Mouse (Mus musculus): ENCODE measurements around the gene 9530053A07Rik.

9530053A07Rik gene

DNA sequence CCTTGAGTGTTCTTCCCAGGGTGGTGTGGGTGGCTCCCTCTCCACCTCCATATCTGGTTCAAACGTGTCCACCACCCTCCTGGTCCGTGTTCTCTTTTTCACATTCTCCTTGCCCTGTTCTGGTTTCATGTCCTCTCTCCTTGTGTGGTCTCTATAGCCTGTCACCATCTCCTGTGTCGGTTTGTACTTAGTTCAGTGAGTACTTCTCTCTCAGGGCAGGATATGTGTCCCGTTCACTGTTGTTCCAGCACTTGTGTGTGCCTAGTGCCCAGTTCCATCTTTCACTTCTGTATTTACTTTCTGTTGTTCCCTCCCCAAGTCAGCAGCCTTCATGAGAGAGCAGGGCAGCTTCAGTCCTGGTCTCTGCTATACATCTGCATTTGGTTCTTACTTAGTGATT is 46.1 kb downstream of the 9530053A07Rik start:
- no peak for DNase-seq (ENCODE audit: low read depth)

DNA sequence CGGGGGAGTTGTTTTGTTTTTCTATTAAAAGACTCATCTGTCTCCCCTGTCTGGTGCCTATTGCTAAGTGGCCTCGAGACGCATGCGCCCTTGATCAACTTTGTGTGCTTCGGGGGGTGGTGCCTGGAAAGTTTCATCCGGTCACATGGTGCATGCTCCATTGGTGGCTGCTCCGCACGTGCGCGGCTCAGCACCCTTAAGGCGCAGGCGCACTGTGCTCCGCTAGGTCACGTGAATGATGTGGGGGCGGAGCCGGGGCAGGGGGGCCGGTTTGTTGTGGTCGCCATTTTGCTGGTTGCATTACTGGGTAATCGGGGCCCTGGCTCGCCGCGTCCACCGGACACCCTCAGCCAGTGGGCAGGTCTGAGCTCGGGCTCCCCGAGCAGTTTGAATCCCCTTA is 50.0 kb downstream of the 9530053A07Rik start, which contains the start of gene Dyrk1b:
TSS of gene Dyrk1b (plus strand) at position 242 of the 400 bp plus-strand sequence.
- peak; percentile 97 for DNase-seq (ENCODE audit: low read depth)

DNA sequence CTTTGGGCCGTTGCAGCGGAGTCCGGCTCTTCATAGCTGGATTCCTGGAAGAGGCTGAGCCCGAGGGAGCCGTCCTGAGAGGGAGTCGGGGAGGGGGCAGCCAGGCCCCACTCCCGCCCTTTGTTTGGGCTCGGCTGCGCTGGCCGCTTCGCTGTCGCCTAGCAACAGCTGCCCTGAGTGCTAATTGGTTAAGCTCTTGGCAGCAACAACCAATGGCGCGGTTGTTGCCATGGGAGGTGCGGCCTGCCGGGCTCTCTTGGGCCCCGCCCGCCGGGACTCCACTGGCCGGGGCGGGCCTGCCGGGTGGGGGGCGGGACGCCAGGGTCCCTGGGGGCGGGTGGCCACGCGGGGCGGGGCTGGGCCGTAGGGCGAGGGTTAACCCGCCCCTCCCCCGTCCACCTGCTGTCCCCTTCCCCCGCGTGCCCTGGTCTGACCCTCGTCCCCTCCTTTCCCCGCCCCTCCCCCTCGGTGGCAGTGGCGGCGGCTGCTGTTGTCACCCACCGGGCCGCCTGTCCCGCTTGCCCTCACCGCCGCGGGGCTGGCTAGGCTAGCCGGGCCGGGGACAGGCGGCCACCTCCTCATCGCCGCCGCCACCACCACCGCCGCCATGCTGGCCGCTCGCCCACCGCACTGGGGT is 50.6 kb downstream of the 9530053A07Rik start:
- peak; percentile 83 for DNase-seq (ENCODE audit: low read depth)

DNA sequence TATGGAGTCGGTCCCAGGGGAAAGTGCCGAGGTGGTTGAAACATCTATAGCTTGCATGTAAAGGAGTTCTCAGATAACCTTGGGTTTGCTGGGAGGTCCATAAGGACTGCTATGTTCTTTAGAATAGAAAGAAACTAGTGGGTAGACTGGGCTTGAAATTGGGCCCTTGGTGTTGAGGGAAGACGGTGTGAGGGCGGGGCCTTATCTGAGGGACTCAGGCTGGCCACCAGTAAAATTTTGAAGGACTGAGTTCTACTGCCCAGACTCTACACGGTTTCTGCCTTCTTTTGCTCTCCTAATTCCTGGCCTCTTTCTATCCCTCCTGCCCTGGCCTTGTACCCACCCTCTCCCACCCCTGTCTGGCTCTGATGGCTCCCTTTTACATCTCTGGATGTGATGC is 51.6 kb downstream of the 9530053A07Rik start:
- no peak for DNase-seq (ENCODE audit: low read depth)

DNA sequence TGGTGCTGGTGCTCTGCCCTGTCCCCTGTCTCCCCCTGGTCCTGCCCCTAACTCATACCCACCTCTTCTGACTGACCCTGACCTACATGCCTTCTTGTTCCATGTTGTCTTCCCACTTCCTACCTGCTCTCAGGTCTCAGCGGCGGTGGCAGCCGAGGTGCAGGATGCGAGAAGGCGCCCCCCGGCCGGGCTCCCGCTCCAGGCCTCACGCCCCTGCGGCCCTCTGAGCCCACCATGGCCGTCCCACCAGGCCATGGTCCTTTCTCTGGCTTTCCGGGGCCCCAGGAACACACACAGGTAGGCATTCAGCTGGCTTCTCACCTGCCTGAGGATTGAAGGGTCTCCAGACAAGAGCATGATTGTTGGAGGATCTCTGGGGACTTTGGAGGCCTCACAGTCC is 52.1 kb downstream of the 9530053A07Rik start:
- DNase-seq (ENCODE audit: low read depth) = no peak

DNA sequence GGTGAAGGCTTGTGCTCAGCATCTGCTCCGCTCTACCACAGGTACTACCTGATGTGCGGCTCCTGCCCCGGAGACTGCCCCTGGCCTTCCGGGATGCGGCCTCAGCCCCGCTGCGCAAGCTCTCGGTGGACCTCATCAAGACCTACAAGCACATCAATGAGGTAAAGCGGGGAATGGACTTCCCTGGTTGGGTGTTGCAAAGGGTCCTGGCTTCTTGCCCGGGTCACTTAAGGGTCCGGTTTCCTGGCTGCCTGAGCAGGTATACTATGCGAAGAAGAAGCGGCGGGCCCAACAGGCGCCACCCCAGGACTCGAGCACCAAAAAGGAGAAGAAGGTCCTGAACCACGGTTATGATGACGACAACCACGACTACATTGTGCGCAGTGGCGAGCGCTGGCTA is 53.1 kb downstream of the 9530053A07Rik start:
- DNase-seq (ENCODE audit: low read depth) = no peak

DNA sequence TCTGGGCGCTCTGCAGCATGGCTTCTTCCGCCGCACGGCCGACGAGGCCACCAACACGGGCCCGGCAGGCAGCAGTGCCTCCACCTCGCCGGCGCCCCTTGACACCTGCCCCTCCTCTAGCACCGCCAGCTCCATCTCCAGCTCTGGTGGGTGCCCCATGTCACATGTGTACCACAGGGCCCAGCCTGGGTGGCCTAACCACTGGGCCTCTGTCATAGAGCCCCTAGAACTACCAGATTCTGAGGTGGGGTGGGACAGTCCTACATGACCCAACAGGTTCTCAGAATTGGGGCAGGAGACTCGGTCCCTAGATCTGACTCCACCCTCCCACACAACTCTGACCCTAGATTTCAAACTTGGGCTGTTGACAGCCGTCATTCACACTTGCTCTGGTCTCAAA is 56.6 kb downstream of the 9530053A07Rik start:
- no peak for DNase-seq (ENCODE audit: low read depth)

DNA sequence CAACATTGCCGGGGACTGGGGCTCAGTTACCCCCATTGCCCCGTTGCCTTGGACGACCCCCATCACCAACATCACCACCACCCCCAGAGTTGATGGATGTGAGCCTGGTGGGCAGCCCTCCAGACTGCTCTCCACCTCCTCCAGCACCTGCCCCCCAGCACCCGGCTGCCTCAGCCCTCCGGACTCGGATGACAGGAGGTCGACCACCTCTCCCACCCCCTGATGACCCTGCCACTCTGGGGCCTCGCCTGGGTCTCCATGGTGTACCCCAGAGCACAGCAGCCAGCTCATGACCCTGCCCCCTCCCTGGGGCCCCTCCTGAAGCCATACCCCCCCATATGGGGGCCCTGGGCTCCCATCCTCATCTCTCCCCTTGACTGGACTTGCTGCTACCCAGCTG is 57.4 kb downstream of the 9530053A07Rik start:
- DNase-seq (ENCODE audit: low read depth) = no peak

DNA sequence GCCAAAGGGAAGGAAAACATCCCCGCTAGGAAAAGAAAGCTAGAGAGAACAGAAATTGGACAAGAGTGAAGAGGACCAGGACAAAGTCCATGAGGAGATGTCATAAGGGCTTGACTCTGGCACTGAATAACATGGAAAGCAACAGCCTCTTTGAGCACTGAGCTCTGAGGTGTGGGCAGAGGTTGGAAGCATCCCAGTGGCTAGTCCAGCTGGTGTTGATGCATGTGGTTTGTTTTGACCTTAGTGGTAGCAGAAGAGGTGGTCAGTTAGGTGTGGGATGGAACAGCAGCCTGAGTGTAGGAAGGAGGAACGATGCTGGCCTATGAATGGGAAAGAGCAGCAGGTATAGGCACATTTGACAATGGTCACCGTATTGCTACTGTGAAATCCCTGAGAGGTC is 62.2 kb downstream of the 9530053A07Rik start:
- DNase-seq (ENCODE audit: low read depth) = no peak

DNA sequence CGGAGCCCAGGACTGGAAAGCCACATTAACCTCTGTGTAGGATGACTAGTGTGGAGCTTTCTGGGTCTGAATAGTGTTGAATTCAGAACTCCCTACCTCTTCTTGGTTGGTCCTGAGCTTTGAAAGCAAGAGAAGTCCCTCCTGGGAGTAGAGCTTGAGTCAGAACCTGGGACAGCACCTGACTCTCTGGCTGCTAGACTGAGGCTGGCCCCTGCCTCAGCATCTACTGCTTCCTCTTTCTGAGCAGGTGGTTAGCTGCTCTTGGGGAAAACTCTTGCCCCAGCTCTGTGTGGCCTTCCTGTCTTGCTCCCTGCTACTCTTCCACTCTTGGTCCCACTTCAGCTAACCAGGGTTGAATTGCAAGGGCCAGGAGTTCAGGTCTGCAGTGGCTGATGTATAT is 62.6 kb downstream of the 9530053A07Rik start:
- DNase-seq (ENCODE audit: low read depth) = no peak

DNA sequence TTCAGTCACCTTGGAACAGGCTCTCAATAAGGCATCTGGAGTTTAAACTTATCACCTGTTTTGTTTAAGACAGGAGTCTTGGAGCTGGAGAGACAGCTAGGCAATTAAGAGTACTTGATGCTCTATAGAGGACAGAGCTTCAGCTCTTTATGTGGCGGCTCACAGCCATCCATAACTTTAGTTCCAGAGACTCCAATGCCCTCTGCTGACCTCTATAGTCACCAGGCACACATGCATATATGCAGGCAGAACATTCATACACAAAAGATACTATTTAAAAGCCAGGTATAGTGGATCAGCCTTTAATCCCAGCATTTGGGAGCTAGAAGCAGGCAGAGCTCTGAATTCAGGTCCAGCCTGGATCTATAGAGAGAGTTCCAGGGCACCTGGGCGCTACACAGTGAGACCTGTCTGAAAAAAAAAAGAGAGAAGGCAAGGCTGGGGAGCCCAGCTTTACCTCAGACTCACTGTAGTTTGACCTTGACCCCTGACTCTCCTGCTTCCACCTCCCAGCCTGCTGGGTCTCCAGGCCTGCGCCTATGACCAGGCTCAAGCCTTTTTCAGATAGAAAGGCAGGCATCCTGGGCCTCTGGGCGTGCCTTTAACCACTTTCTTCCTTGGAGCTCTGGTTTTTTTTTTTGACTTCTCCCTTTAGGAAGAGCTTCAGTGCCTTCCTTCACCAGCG is 66.3 kb downstream of the 9530053A07Rik start:
- no peak for DNase-seq (ENCODE audit: low read depth)

DNA sequence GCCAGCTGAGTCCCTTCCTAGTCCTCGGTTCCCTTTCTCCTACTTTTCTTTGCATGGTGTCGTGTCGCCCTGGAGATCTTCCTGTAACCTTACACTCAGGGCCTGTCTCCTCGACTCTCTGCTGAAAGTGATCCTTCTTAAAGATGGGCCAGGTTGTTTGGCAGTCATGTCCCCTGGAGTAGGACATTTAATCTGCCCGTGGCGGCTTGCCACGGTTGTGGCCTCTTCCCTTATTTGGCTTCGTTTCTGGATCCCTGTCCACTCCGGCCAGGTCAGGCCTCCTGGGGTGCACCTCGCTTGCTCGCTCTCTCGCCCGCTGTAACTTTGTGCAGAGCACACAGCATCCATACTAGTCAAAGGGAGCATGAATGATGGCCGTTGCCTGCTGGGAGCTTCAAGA is 67.3 kb downstream of the 9530053A07Rik start:
- no peak for DNase-seq (ENCODE audit: low read depth)

DNA sequence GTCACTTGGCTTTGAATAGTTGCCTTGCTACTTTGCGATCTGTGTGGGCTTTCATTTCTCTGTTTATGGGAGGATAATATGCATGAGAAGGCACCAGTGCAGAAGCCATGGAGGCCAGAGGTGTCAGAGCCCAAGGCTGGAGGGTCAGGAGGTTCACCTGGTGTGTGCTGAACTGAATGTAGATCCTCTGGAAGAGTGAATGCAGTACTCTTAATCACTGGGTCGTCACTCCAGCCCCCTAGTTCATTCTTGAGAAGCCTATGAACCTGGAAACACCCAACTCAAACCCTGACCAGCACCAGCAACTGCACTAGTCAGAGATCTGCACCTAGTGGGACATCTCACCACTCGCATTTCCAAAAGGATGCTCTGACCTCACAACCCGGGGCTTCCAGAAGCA is 69.8 kb downstream of the 9530053A07Rik start:
- DNase-seq (ENCODE audit: low read depth) = no peak

DNA sequence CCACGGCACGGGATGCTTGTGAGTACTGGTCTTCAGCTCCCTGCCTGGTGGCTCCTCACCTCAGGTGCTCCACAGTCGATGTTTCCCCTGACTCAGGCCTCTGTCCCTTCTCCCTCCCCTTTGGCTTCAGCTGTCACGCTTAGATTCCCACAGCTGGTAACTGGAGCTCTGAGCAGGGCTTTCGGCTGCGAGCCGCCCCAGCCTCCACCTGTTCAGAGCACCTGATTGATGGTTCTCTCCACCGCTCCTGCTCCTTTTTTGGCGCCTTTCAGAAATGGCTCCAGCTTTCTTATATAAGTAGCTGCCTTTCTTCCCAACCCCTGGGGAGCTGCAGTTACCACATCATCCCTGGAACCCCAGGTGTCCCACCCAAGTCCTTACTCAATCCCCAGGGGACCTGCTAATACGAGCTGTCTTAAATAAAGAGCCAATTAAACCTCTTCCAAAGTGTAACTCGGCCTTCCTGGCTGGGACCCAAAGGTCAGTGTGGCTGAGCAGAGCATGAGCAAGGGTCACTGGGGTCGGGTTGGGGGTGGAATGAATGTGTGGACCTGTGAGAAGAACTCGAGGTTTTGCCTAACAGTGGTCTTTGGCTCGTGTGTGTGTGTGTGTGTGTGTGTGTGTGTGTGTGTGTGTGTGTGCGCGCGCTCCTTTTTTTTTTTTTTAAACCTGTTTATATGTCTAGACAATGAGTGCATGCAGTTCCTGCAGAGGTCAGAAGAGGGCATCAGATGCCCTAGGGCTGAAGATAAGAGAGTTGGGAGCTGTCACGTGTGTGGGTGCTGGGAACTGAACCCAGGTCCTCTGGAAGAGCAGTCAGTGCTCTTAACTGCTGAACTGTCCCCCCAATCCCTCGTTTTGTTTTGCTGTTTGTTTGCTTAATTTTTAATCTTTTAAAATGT is 74.2 kb downstream of the 9530053A07Rik start:
- no peak for DNase-seq (ENCODE audit: low read depth)

DNA sequence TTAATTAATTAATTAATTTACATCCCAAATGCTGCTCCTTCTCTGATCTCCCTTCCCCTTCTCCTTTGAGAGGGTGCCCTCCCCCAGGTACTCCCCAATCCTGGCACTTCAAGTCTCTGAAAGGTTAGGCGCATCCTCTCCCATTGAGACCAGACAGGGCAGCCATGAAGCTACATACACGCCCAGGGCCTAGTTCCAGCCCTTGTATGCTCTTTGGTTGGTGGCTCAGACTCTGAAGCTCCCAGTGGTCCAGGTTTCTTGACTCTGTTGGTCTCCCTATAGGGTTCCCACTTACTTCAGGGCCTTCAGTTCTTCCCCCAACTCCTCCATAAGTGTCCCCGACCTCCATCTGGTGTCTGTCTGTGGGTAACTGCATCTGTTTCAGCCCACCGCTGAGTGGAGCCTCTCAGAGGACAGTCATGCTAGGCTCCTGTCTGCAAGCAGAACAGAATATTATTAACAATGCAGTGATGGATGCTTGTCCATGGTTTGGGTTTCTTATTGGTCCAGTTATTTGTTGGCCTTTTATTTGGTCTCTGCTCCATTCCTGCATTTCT is 76.9 kb downstream of the 9530053A07Rik start:
- DNase-seq (ENCODE audit: low read depth) = no peak

DNA sequence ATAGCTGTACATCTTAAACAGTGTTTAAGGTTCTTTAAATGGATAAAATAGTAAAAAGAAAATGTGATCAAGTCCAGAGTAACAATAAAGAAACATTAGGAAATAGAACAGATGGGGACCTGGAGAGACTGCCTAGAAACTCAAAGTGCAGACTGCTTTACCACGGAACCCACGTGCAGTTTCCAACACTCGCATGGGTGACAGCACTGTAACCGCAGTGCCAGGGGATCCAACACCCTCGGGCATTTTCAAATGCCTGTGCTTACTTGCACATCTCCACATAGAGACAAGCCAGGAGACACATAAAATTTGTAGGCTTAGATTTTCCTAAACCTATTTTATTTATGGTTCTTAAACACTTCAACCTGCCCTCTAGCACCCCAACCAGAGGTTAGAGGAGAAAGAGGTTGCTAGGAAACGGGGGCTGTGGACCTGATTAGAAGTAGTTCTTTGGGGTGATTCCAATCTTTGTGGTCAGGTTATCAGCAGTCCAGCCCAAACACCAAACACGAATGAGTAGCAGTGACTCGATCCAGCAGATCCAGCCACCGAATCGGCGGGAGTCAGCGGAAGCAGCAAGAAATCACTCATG is 79.2 kb downstream of the 9530053A07Rik start:
- no peak for DNase-seq (ENCODE audit: low read depth)

DNA sequence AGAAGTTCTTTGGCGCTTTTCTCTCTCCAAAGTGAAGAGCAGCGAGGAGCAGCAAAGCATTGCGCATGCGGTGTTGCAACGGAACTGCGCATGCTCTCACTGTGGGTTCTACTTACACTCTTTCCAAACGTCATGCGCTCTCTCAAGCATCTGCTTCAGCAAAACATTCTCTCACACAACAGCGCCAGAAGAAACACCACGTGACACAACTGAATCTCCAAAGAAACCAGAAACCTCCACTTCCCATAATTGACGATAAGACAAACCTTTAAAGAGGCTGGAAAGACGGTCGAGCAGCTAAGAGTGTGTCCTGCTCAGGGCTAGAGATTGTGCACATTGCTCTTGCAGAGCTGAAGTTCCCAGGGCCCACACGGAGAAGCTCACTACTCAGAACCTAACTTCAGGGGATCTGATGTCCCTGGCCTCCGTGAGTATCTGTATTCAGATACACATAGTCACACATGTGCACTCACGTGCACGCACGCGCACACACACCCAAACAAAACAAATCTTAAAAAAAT is 79.8 kb downstream of the 9530053A07Rik start:
- peak; percentile 84 for DNase-seq (ENCODE audit: low read depth)

DNA sequence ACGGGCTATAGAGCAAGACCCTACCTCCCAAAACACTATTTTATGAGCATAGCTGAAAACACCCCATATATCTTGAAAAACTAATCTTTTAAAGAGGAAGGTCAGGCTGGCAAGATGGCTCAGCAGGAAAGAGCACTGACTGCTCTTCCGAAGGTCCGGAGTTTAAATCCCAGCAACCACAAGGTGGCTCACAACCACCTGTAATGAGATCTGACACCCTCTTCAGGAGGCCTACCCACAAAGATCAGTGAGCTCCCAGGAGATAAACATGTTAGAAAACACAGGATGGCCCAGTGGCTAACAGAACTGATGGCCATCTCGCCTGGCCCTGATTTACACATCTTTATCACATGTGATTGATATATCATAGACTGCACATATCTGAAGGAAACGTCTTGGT is 81.5 kb downstream of the 9530053A07Rik start:
- DNase-seq (ENCODE audit: low read depth) = no peak

DNA sequence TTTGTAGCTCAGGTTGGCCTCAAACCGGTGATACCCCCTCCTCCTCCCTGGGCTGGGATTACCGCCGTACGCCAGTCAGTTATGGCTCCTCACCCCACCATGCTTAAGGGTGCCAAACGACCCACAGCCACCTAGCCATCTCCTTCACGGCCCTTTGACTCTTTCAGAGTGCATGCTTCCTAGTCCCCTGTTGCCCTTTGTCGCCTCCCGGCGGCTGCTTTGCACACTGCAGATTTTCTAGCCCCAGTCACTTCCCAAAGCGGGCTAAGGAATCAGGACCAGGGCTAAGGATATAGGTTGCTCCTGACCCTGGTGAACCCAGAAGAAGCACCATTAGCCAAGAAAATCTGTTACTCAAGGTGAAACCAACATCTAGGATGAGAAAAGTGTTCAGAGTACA is 84.9 kb downstream of the 9530053A07Rik start:
- no peak for DNase-seq (ENCODE audit: low read depth)
